Mouse (Mus musculus): ENCODE measurements at regions not wholly inside any gene's neighbourhood (a gene's known extent, or its start where the extent isn't known, plus 50 kb on each side); places are given as distances from the start of the nearest gene placed in this dataset.

- intact Hi-C loops (cut with DNase I), result no loop called here
- DNase-seq, result no peak
Measured at GRCm38 (mm10) chr1:76200906-76201305, 654.8 kb downstream of the Slc4a3 start.

- intact Hi-C loops (cut with DNase I), result no loop called here
- no peak for DNase-seq
Measured at GRCm38 (mm10) chr1:76212486-76212885, 666.4 kb downstream of the Slc4a3 start.

- DNase-seq, result peak; percentile 8 to 13
- intact Hi-C loops (cut with DNase I), result no loop called here
Measured at GRCm38 (mm10) chr1:76244721-76245120, 698.7 kb downstream of the Slc4a3 start.

GRCm38 (mm10) chr1:76246181-76246796 lies 700.2 kb downstream of the Slc4a3 start:
- intact Hi-C loops (cut with DNase I), result no loop called here
- peak; percentile 1 to 8 for DNase-seq

GRCm38 (mm10) chr1:76247126-76247525 lies 701.1 kb downstream of the Slc4a3 start:
- no peak for DNase-seq
- intact Hi-C loops (cut with DNase I), result no loop called here

GRCm38 (mm10) chr1:76258217-76258616 lies 712.2 kb downstream of the Slc4a3 start:
- no peak for DNase-seq
- intact Hi-C loops (cut with DNase I), result no loop called here

GRCm38 (mm10) chr1:76276148-76276547 lies 730.1 kb downstream of the Slc4a3 start:
- peak; percentile 69 to 73 for DNase-seq
- intact Hi-C loops (cut with DNase I), result no loop called here

- intact Hi-C loops (cut with DNase I), result no loop called here
- peak; percentile 14 for DNase-seq
Measured at GRCm38 (mm10) chr1:76276624-76277023, 730.6 kb downstream of the Slc4a3 start.

GRCm38 (mm10) chr1:76283322-76283721 lies 737.3 kb downstream of the Slc4a3 start:
- DNase-seq, result peak; percentile 61 to 70
- intact Hi-C loops (cut with DNase I), result no loop called here

GRCm38 (mm10) chr1:76322943-76323559 lies 777.0 kb downstream of the Slc4a3 start:
- peak in 1 of 2 experiments; percentile 11 for DNase-seq
- intact Hi-C loops (cut with DNase I), result no loop called here

- peak in 1 of 2 experiments; percentile 5 for DNase-seq
Measured at GRCm38 (mm10) chr1:76323592-76323991, 777.5 kb downstream of the Slc4a3 start.

GRCm38 (mm10) chr1:76336011-76336410 lies 789.9 kb downstream of the Slc4a3 start:
- intact Hi-C loops (cut with DNase I), result no loop called here
- DNase-seq, result no peak

More at GRCm38 (mm10) chr1:76323592-76323991, 777.5 kb downstream of the Slc4a3 start:
- intact Hi-C loops (cut with DNase I), result no loop called here

- DNase-seq, result no peak
- intact Hi-C loops (cut with DNase I), result no loop called here
Measured at GRCm38 (mm10) chr1:76362106-76362505, 816.0 kb downstream of the Slc4a3 start.

- DNase-seq, result peak; percentile 76 to 77
- intact Hi-C loops (cut with DNase I), result no loop called here
Measured at GRCm38 (mm10) chr1:76373931-76374330, 827.9 kb downstream of the Slc4a3 start.

- intact Hi-C loops (cut with DNase I), result no loop called here
- no peak for DNase-seq
Measured at GRCm38 (mm10) chr1:76378154-76378553, 832.1 kb downstream of the Slc4a3 start.

GRCm38 (mm10) chr1:76392536-76392935 lies 846.5 kb downstream of the Slc4a3 start:
- intact Hi-C loops (cut with DNase I), result loop anchor here (10.0 kb wide), 1 partner anchor 738 kb away; no protein-coding TSS in a partner anchor
- DNase-seq, result no peak

- intact Hi-C loops (cut with DNase I), result loop anchor here (10.0 kb wide), 1 partner anchor 739 kb away; no protein-coding TSS in a partner anchor
- DNase-seq, result no peak
Measured at GRCm38 (mm10) chr1:76394038-76394437, 848.0 kb downstream of the Slc4a3 start.

- intact Hi-C loops (cut with DNase I), result no loop called here
- DNase-seq, result no peak
Measured at GRCm38 (mm10) chr1:76402854-76403253, 856.8 kb downstream of the Slc4a3 start.

- no peak for DNase-seq
- intact Hi-C loops (cut with DNase I), result no loop called here
Measured at GRCm38 (mm10) chr1:76404003-76404402, 857.9 kb downstream of the Slc4a3 start.

- intact Hi-C loops (cut with DNase I), result no loop called here
- DNase-seq, result no peak
Measured at GRCm38 (mm10) chr1:76410813-76411212, 864.7 kb downstream of the Slc4a3 start.

- no peak for DNase-seq
- intact Hi-C loops (cut with DNase I), result no loop called here
Measured at GRCm38 (mm10) chr1:76420525-76420924, 874.5 kb downstream of the Slc4a3 start.

- intact Hi-C loops (cut with DNase I), result no loop called here
- no peak for DNase-seq
Measured at GRCm38 (mm10) chr1:76427439-76427838, 881.4 kb downstream of the Slc4a3 start.

Data from heart, postnatal 10 days (tissue).